Mouse (Mus musculus): ENCODE measurements around the gene Mfsd9. TPM values are rescaled to one million over a fixed set of nuclear protein-coding genes. Genes with fewer than 3 reads are reported as not detected.

The Mfsd9 gene
- polyA plus RNA-seq, 1 experiment, result 1.4 TPM

- H3K36me3 ChIP-seq (ENCODE audit: control insufficient read depth, insufficient read depth, low read length, poor library complexity, severe bottlenecking), result no peaks in the 10 kb centered on the region
- H3K27ac ChIP-seq (ENCODE audit: insufficient read depth, low read length), result no peak overlapping the region
- no peak overlapping the region for H3K9ac ChIP-seq (ENCODE audit: low read depth, poor library complexity, severe bottlenecking)
- no peaks in the 10 kb centered on the region for H3K27me3 ChIP-seq (ENCODE audit: control insufficient read depth, insufficient read depth, low read length, poor library complexity, severe bottlenecking)
- H3K4me3 ChIP-seq (ENCODE audit: low read depth, low read length), result no peak overlapping the region
- no peaks in the 10 kb centered on the region for H3K4me1 ChIP-seq (ENCODE audit: control insufficient read depth, insufficient read depth, low read length)
- TF ChIP-seq EP300 (IDR thresholded peaks at IDR 0.05; ENCODE audit: insufficient read depth, low read depth, low read length) (no peak), POLR2A (IDR thresholded peaks at IDR 0.05; ENCODE audit: insufficient read depth, low read length) (no peak), CTCF (IDR thresholded peaks at IDR 0.05; ENCODE audit: low read depth, low read length) (no peak)
- no peaks in the 10 kb centered on the region for H3K9me3 ChIP-seq (replicated peaks; ENCODE audit: control insufficient read depth, insufficient read depth, low read length, poor library complexity, severe bottlenecking)
These were observed 34.4 kb upstream of the Mfsd9 start for GRCm38 (mm10) chr1:40824936-40825335.

GRCm38 (mm10) chr1:40824517-40824916 lies 34.0 kb upstream of the Mfsd9 start:
- H3K4me3 ChIP-seq (ENCODE audit: low read depth, low read length), result no peak overlapping the region
- H3K9ac ChIP-seq (ENCODE audit: low read depth, poor library complexity, severe bottlenecking), result no peak overlapping the region
- H3K9me3 ChIP-seq (replicated peaks; ENCODE audit: control insufficient read depth, insufficient read depth, low read length, poor library complexity, severe bottlenecking), result no peaks in the 10 kb centered on the region
- H3K27me3 ChIP-seq (ENCODE audit: control insufficient read depth, insufficient read depth, low read length, poor library complexity, severe bottlenecking), result no peaks in the 10 kb centered on the region
- TF ChIP-seq POLR2A (IDR thresholded peaks at IDR 0.05; ENCODE audit: insufficient read depth, low read length), result no peak
- TF ChIP-seq EP300 (IDR thresholded peaks at IDR 0.05; ENCODE audit: insufficient read depth, low read depth, low read length), result no peak
- no peak for TF ChIP-seq CTCF (IDR thresholded peaks at IDR 0.05; ENCODE audit: low read depth, low read length)
- H3K4me1 ChIP-seq (ENCODE audit: control insufficient read depth, insufficient read depth, low read length), result no peaks in the 10 kb centered on the region
- no peak overlapping the region for H3K27ac ChIP-seq (ENCODE audit: insufficient read depth, low read length)
- H3K36me3 ChIP-seq (ENCODE audit: control insufficient read depth, insufficient read depth, low read length, poor library complexity, severe bottlenecking), result no peaks in the 10 kb centered on the region

DNA sequence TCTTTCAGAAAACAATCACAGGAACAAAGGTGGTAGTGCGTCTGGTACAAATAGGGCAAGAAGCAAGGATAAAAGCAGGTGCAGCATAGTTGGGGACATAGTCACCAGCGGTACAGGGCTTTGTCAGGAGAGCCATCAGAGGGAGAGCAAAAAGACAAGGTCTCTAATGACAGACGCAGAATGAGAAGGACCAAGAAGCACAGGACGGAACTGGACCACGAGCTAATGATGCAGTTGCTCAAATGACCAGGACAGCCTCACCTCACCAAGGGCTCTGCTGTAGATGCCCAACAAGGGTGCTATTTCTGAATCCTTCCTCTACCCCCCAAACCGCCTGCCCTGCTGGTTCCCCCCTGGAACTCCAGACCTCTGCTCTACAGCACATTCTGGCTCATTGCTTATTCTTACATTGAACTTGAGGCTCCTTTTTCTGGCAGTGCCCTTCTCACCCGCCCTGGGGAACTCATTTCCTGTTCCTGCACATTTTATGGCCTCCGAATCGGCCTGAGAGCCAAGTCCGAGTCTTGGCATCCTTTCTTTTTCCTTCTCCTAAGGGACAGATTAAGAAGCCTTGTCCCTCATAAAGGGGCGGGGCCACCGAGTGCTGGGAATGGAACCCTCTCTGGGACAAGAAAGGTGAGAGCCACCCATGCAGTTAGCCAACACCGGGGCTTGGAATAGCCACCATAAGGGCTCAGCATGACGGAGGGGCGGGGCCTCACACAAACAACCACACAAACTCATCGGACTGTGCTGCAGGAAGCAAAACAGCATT lies 24.8 kb upstream of the Mfsd9 start:
- H3K4me3 ChIP-seq (ENCODE audit: low read depth, low read length), result no peak overlapping the region
- H3K36me3 ChIP-seq (ENCODE audit: control insufficient read depth, insufficient read depth, low read length, poor library complexity, severe bottlenecking), result no peaks in the 10 kb centered on the region
- no peaks in the 10 kb centered on the region for H3K9me3 ChIP-seq (replicated peaks; ENCODE audit: control insufficient read depth, insufficient read depth, low read length, poor library complexity, severe bottlenecking)
- TF ChIP-seq CTCF (IDR thresholded peaks at IDR 0.05; ENCODE audit: low read depth, low read length), result no peak
- TF ChIP-seq POLR2A (IDR thresholded peaks at IDR 0.05; ENCODE audit: insufficient read depth, low read length), result no peak
- TF ChIP-seq EP300 (IDR thresholded peaks at IDR 0.05; ENCODE audit: insufficient read depth, low read depth, low read length), result no peak
- no peaks in the 10 kb centered on the region for H3K27me3 ChIP-seq (ENCODE audit: control insufficient read depth, insufficient read depth, low read length, poor library complexity, severe bottlenecking)
- H3K9ac ChIP-seq (ENCODE audit: low read depth, poor library complexity, severe bottlenecking), result no peak overlapping the region
- no peak overlapping the region for H3K27ac ChIP-seq (ENCODE audit: insufficient read depth, low read length)
- H3K4me1 ChIP-seq (ENCODE audit: control insufficient read depth, insufficient read depth, low read length), result no peaks in the 10 kb centered on the region

GRCm38 (mm10) chr1:40808643-40809042 lies 18.2 kb upstream of the Mfsd9 start:
- no peak overlapping the region for H3K27ac ChIP-seq (ENCODE audit: insufficient read depth, low read length)
- H3K4me3 ChIP-seq (ENCODE audit: low read depth, low read length), result no peak overlapping the region
- H3K27me3 ChIP-seq (ENCODE audit: control insufficient read depth, insufficient read depth, low read length, poor library complexity, severe bottlenecking), result no peaks in the 10 kb centered on the region
- no peaks in the 10 kb centered on the region for H3K4me1 ChIP-seq (ENCODE audit: control insufficient read depth, insufficient read depth, low read length)
- no peaks in the 10 kb centered on the region for H3K36me3 ChIP-seq (ENCODE audit: control insufficient read depth, insufficient read depth, low read length, poor library complexity, severe bottlenecking)
- TF ChIP-seq CTCF (IDR thresholded peaks at IDR 0.05; ENCODE audit: low read depth, low read length) (no peak), EP300 (IDR thresholded peaks at IDR 0.05; ENCODE audit: insufficient read depth, low read depth, low read length) (no peak), POLR2A (IDR thresholded peaks at IDR 0.05; ENCODE audit: insufficient read depth, low read length) (no peak)
- no peak overlapping the region for H3K9ac ChIP-seq (ENCODE audit: low read depth, poor library complexity, severe bottlenecking)
- H3K9me3 ChIP-seq (replicated peaks; ENCODE audit: control insufficient read depth, insufficient read depth, low read length, poor library complexity, severe bottlenecking), result no peaks in the 10 kb centered on the region

DNA sequence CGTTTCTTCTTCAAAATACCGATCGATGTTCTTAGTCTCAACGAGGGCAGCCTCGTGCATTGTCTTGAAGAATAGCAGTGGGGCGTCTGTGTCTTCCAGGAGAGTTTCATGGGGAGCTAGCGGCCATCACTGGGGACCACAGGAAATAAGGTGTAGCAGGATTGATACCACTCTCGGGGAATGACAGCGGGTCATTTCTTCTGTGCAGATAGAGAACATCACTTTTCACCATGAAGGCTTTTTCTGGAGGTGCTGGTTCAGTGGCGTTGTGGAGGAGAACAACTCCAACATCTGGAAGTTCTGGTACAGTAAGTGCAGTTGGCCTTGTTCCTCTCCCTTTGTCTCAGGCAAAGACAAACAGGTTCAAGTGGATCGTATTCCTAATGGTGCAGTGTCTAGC lies 15.4 kb upstream of the Mfsd9 start:
- H3K27ac ChIP-seq (ENCODE audit: insufficient read depth, low read length), result no peak overlapping the region
- TF ChIP-seq CTCF (IDR thresholded peaks at IDR 0.05; ENCODE audit: low read depth, low read length) (no peak), POLR2A (IDR thresholded peaks at IDR 0.05; ENCODE audit: insufficient read depth, low read length) (no peak), EP300 (IDR thresholded peaks at IDR 0.05; ENCODE audit: insufficient read depth, low read depth, low read length) (no peak)
- H3K36me3 ChIP-seq (ENCODE audit: control insufficient read depth, insufficient read depth, low read length, poor library complexity, severe bottlenecking), result no peaks in the 10 kb centered on the region
- H3K27me3 ChIP-seq (ENCODE audit: control insufficient read depth, insufficient read depth, low read length, poor library complexity, severe bottlenecking), result no peaks in the 10 kb centered on the region; the same call in 1 of the 2 replicates
- H3K4me3 ChIP-seq (ENCODE audit: low read depth, low read length), result no peak overlapping the region
- no peaks in the 10 kb centered on the region for H3K9me3 ChIP-seq (replicated peaks; ENCODE audit: control insufficient read depth, insufficient read depth, low read length, poor library complexity, severe bottlenecking)
- H3K4me1 ChIP-seq (ENCODE audit: control insufficient read depth, insufficient read depth, low read length), result no peaks in the 10 kb centered on the region
- H3K9ac ChIP-seq (ENCODE audit: low read depth, poor library complexity, severe bottlenecking), result no peak overlapping the region

DNA sequence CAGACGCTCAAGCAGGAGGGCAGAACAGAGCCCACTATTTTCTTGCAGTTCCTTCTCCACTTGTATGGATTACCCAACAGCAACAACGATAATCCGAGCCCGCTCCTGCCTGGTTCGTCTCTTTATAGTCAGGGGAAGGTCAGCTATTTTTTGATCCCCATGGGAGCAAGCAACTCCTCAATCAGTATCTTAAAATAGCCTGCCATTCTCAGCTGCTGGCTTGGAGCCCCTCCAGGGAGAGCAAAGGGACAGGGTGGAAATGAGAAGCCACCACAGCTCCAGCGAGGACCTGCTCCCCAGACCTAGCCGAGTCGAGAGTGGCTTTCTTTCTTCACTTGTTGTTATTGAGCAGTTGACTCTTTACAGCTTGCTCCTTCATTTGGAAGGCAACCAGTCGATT lies 14.9 kb upstream of the Mfsd9 start, which contains the start of gene Tmem182:
Gene Tmem182 (plus strand): TSS at position 251 of the 400 bp plus-strand sequence.
- Histone ChIP-seq H3K27me3 (ENCODE audit: control insufficient read depth, insufficient read depth, low read length, poor library complexity, severe bottlenecking) (no peaks in the 10 kb centered on the region; the same call in 1 of the 2 replicates), H3K4me3 (ENCODE audit: low read depth, low read length) (no peak within 1 kb of the TSS), H3K9ac (ENCODE audit: low read depth, poor library complexity, severe bottlenecking) (no peak within 1 kb of the TSS), H3K9me3 (replicated peaks; ENCODE audit: control insufficient read depth, insufficient read depth, low read length, poor library complexity, severe bottlenecking) (no peaks in the 10 kb centered on the region), H3K36me3 (ENCODE audit: control insufficient read depth, insufficient read depth, low read length, poor library complexity, severe bottlenecking) (no peaks in the 10 kb centered on the region), H3K27ac (ENCODE audit: insufficient read depth, low read length) (no peak within 1 kb of the TSS), H3K4me1 (ENCODE audit: control insufficient read depth, insufficient read depth, low read length) (no peaks in the 10 kb centered on the region)
- TF ChIP-seq POLR2A (IDR thresholded peaks at IDR 0.05; ENCODE audit: insufficient read depth, low read length), result no peak
- no peak for TF ChIP-seq CTCF (IDR thresholded peaks at IDR 0.05; ENCODE audit: low read depth, low read length)
- TF ChIP-seq EP300 (IDR thresholded peaks at IDR 0.05; ENCODE audit: insufficient read depth, low read depth, low read length), result no peak

Data from ES-Bruce4 (cell line).